Mouse (Mus musculus): ENCODE results near the gene BC048562.

The BC048562 gene

DNA sequence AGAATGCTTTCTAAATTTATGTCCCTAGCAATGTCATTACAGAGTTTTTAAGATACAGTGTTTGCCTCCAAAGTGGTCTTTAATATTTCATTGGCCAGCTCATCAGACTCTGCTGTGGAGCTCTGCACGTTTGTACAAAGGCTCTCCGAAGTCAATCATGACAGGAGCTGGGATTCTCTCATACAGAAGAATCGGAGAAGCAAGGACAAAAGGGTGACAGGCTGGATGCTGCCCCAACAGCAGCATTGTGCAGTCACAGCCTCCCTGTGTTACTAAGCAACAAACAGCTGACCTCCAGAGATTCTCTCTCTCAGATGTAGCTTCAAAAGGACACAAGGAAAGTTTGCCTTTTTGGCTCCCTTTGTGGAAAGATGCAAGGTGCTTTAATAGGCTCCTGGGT, at the start of gene BC048562:
Gene BC048562, plus strand, starts transcription at position 301 of the 400 bp plus-strand sequence.
- DNase-seq (ENCODE audit: low read depth) = no peak

DNA sequence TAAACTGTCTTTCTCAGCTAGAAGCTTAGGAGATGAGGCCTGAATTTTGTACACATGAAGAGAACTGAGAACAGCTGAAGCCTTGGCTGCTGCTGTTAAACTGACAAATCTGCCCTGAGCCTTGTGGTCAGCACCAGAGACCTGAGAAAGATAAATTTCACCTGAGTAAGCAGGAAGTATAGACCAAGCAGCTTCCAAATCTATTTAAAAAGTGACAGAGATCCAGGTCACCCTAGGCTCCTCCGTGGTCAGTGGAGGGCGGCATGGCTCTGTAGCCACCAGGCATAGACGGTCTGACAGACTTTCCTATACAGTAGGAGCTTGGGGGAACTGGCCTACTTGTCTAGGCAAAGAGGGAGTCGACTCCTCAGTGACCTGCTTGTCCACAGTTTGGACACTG, 49.5 kb upstream of the BC048562 start:
- DNase-seq (ENCODE audit: low read depth) = no peak

DNA sequence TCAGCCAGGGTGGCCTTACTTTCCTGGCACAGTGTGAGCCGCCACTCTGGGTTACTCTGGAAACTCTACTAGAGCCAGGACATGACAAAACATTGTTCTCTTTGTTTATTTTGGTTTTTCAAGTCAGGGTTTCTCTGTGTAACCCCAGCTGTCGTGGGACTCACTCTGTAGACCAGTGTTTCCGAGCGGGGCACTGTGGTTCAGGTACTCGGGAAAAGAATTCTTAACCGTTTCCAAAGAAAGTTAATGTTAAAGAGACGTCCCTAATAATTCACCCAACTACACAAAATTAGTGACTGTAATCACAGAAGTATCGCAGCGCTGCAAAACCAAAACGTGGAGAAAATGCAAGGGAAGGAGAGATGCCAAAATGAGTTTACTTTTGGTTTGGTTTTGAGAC, 47.7 kb upstream of the BC048562 start:
- no peak for DNase-seq (ENCODE audit: low read depth)

DNA sequence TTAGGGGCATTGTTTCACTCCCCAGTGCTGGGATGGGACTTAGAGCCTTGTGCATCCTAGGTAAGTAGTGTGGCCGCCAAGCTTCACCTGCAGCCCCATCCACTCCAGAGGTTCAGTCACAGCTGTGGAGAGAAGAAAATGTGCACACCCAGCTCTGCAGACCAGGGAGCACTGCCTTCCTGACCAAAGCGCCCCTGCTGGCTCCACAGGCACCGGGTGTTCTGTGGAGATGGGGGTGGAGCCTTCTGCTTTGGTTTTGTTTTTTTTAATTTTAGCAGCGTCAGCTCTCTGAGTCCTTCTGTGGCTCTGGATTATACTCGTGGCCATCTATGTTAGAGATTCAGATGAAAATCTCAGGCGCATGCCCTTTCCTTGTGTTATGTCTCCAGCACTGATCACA, 47.1 kb upstream of the BC048562 start:
- no peak for DNase-seq (ENCODE audit: low read depth)

DNA sequence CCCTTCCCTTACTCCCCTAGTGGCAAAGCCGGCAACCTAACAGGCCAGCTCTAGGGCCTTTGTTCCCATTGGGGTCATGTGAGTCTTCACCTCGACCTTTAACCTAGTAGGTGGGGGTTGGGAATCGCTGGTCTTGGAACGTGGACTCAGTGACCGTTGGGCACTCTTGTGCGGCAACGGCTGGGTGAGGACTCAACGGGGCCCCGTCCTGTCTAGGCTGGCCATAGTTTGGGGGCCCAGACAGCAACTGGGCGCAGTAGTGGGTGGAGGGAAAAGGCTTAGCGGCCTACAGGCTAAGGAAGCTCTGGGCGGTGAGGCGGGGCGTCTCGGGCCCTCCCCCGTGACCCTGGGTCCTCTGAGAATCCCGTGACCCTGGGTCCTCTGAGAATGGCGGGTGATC, 43.6 kb upstream of the BC048562 start, which contains the start of gene 1700102P08Rik:
Gene 1700102P08Rik, plus strand, starts transcription at position 130 of the 400 bp plus-strand sequence.
- no peak for DNase-seq (ENCODE audit: low read depth)

DNA sequence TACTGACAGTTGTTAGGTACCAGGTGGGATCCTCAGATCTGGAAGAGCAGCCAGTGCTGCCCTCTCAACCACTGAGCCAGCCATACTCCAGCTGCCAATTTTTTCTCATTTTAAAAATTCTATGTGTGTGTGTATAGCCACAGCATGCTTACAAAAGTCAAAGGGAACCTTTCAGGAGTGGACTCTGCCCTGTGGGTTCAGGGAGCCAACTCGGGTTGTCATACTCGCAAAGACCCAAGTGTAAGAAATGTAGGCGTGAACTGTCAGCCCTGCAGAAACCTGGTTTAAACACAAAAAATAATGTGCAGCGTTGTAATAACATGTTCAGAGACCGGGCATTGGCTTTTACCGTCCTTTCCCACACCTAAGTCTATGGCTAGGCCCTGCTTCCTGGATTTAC, 42.1 kb upstream of the BC048562 start:
- DNase-seq (ENCODE audit: low read depth) = no peak

- no peak for DNase-seq (ENCODE audit: low read depth)
These were observed 40.9 kb upstream of the BC048562 start for GRCm38 (mm10) chr9:108395427-108395826.

GRCm38 (mm10) chr9:108398324-108398723, 38.0 kb upstream of the BC048562 start:
- no peak for DNase-seq (ENCODE audit: low read depth)

- DNase-seq (ENCODE audit: low read depth) = no peak
These were observed 34.9 kb upstream of the BC048562 start for GRCm38 (mm10) chr9:108401186-108401960.

- DNase-seq (ENCODE audit: low read depth) = no peak
These were observed 33.2 kb upstream of the BC048562 start for GRCm38 (mm10) chr9:108403081-108403480.

- no peak for DNase-seq (ENCODE audit: low read depth)
These were observed 31.8 kb upstream of the BC048562 start for GRCm38 (mm10) chr9:108404451-108404850.

- DNase-seq (ENCODE audit: low read depth) = no peak
These were observed 26.7 kb upstream of the BC048562 start for GRCm38 (mm10) chr9:108409535-108409934.

DNA sequence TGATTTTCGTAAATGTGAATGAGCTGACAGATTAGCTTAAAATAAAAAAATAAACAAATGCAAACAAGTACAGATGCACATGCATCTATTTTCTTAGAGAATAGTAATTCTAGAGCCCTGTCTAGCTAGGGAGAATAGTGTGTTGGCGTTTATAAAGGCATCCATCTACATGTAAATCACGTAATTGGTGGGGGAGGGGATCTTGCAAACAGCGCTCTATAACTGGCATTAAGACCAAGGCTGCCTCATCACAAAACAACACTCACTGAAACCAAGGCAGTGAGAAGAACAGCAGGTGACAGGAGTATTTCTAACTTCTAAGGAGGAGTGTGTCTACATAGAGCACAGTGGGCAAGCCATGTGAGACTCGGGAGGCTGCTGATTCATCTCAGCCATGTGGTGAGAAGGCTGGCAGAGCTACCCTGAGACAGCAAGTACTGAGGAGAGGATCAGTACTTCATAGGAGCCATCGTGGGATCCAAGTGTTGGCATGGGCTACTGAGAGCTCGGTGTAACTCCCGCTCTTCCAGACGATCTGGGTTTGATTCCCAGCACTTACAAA, 24.8 kb upstream of the BC048562 start:
- no peak for DNase-seq (ENCODE audit: low read depth)

DNA sequence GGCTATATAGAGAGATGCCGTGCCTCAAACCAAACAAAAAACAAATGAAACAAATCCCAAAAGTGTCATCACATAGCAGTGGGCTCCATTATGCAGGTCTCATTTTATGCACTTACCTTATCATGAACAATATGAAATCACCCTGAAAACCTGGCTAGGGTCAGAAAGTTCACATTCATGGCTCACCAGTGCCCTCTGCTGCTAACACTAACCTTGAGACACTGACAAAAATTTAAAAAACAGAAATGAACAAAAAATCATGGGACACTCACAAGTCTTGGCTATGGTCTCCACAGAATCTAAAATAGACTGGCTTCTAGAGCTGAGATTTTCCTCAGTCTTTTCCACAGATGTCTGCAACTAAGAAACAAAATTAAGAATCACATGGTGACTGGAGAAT, 24.1 kb upstream of the BC048562 start:
- DNase-seq (ENCODE audit: low read depth) = peak; percentile 21

GRCm38 (mm10) chr9:108428384-108428783, 7.9 kb upstream of the BC048562 start, which contains the start of gene Ccdc36:
TSS of gene Ccdc36 (minus strand) at chr9:108428484.
- DNase-seq (ENCODE audit: low read depth) = no peak

DNA sequence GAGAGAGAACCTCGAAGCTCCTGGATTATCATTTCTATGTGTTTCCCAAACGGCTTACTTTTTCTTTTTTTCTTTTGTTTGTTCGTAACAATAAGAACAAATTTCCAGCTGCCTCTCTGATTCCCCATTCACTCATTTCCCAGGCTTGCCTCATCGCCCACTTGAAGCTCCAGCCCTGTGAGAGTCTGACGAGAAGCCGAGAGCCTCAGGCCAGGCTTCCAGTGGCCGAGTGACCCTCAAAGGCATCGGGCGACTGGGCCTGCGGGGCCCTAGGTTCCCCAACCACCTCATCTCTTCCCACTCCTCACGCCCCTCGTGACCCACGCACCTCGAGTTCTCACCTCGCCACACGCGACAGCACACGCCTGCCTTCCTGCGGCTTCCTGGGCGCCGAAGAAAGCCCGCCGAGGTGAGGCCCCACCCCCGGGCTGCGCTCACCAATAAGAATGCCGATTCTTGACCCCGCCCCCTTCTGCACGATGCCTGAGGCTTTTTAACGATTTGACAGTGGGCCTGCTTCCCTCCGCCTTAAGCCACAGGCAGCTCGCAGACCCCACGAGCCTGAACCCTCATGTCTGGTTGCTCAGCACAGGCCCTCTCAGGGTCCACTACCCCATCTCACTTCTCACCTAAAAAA, 4.7 kb upstream of the BC048562 start:
- no peak for DNase-seq (ENCODE audit: low read depth)

- no peak for DNase-seq (ENCODE audit: low read depth)
These were observed 2.9 kb downstream of the BC048562 start for GRCm38 (mm10) chr9:108439176-108439575.

GRCm38 (mm10) chr9:108440485-108440884, 4.2 kb downstream of the BC048562 start:
- DNase-seq (ENCODE audit: low read depth) = no peak

- DNase-seq (ENCODE audit: low read depth) = no peak
These were observed 5.1 kb downstream of the BC048562 start for GRCm38 (mm10) chr9:108441236-108441919.

DNA sequence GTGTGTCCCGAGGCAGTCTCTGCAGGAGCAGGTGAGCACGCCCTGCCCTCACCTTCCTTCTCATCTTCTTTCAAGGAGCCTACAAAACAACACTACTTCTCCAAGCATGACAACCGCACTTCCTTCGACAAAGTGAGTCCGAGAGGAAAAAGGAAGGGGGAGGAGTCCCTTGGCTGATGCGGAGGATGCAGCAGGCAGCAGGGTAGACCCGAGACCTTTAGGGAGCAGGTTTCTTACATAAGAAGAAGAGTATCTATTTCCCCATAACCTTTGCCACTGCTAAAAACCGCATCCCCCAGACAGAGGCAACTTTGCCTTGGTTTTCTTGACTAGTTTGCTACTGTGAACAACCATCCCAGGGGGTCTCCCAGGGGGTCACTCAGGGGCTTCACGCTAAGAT, 8.8 kb downstream of the BC048562 start:
- DNase-seq (ENCODE audit: low read depth) = peak; percentile 41

- DNase-seq (ENCODE audit: low read depth) = no peak
These were observed 13.6 kb downstream of the BC048562 start for GRCm38 (mm10) chr9:108449860-108450259.
